In genomic region chr1:7319313-7319712, GRCm38 (mm10) we compare ENCODE assay signal across 15 mouse cellular contexts.
DNase-seq lines count a peak whose midpoint lies in the region; ATAC-seq and TF ChIP-seq lines count a peak whose summit lies in the region.
"Had no signal": no experiment of that assay in that cellular context is flagged by ENCODE, and none has a peak within 500 bp of the region (broad histone marks: within the 10 kb centered on the region; RNA-seq: fewer than 3 reads in every experiment).

No protein-coding gene starts in this region.

- H3K27me3 ChIP-seq in forebrain, embryonic 11.5 days (ENCODE audit: control insufficient read depth, insufficient read depth, low read length) = no peaks in the 10 kb centered on the region
- H3K27me3 ChIP-seq in forebrain, embryonic 10.5 days (ENCODE audit: poor library complexity, severe bottlenecking) = no peaks in the 10 kb centered on the region
- H3K27me3 ChIP-seq in hindbrain, embryonic 13.5 days = no peaks in the 10 kb centered on the region
- no peaks in the 10 kb centered on the region for H3K27me3 ChIP-seq in neural tube, embryonic 12.5 days (replicated peaks)
- no peaks in the 10 kb centered on the region for H3K27me3 ChIP-seq in intestine, postnatal 0 days (replicated peaks; ENCODE audit: control insufficient read depth, insufficient read depth, low read length)
- H3K27me3 ChIP-seq: liver, embryonic 12.5 days had no signal

- no peak for TF ChIP-seq CTCF in intestine, postnatal 0 days (IDR thresholded peaks at IDR 0.05; ENCODE audit: low read depth)

- no peaks in the 10 kb centered on the region for H3K4me1 ChIP-seq in forebrain, embryonic 11.5 days (replicated peaks; ENCODE audit: control insufficient read depth, insufficient read depth, low read length)
- peaks cover 5% of the 10 kb centered on the region; the same call in 1 of the 2 replicates for H3K4me1 ChIP-seq in forebrain, embryonic 10.5 days
- H3K4me1 ChIP-seq in hindbrain, embryonic 13.5 days (replicated peaks) = peaks cover 7% of the 10 kb centered on the region
- no peaks in the 10 kb centered on the region for H3K4me1 ChIP-seq in neural tube, embryonic 12.5 days
- no peaks in the 10 kb centered on the region for H3K4me1 ChIP-seq in intestine, postnatal 0 days (replicated peaks; ENCODE audit: control insufficient read depth, insufficient read depth, low read length)
- H3K4me1 ChIP-seq: limb, embryonic 10.5 days; liver, embryonic 12.5 days had no signal

- H3K4me2 ChIP-seq in forebrain, embryonic 11.5 days (ENCODE audit: low read depth, low read length, severe bottlenecking) = no peak overlapping the region
- no peak overlapping the region for H3K4me2 ChIP-seq in hindbrain, embryonic 13.5 days
- H3K4me2 ChIP-seq in neural tube, embryonic 12.5 days (replicated peaks) = no peak overlapping the region
- no peak overlapping the region for H3K4me2 ChIP-seq in intestine, postnatal 0 days (replicated peaks; ENCODE audit: low read depth)
- H3K4me2 ChIP-seq: liver, embryonic 12.5 days had no signal

- no peaks in the 10 kb centered on the region for H3K36me3 ChIP-seq in forebrain, embryonic 11.5 days (ENCODE audit: control insufficient read depth, insufficient read depth, low read length)
- no peaks in the 10 kb centered on the region for H3K36me3 ChIP-seq in forebrain, embryonic 10.5 days (replicated peaks)
- no peaks in the 10 kb centered on the region for H3K36me3 ChIP-seq in hindbrain, embryonic 13.5 days
- no peaks in the 10 kb centered on the region for H3K36me3 ChIP-seq in neural tube, embryonic 12.5 days
- H3K36me3 ChIP-seq in intestine, postnatal 0 days (ENCODE audit: control insufficient read depth, insufficient read depth) = no peaks in the 10 kb centered on the region
- H3K36me3 ChIP-seq: limb, embryonic 10.5 days; liver, embryonic 12.5 days had no signal

- H3K9ac ChIP-seq in forebrain, embryonic 11.5 days (ENCODE audit: low read length) = no peak overlapping the region
- H3K9ac ChIP-seq in hindbrain, embryonic 13.5 days = no peak overlapping the region
- H3K9ac ChIP-seq in neural tube, embryonic 12.5 days = no peak overlapping the region
- H3K9ac ChIP-seq in intestine, postnatal 0 days (ENCODE audit: low read depth, low read length) = no peak overlapping the region
- H3K9ac ChIP-seq: liver, embryonic 12.5 days had no signal

- no peak overlapping the region for H3K27ac ChIP-seq in forebrain, embryonic 11.5 days (ENCODE audit: low read depth, low read length)
- H3K27ac ChIP-seq in forebrain, embryonic 10.5 days = no peak overlapping the region
- 0 out of 2 replicates have a peak overlapping the region, but pooled peaks have one; percentile 19 for H3K27ac ChIP-seq in hindbrain, embryonic 13.5 days
- H3K27ac ChIP-seq in neural tube, embryonic 12.5 days = no peak overlapping the region
- H3K27ac ChIP-seq in intestine, postnatal 0 days (ENCODE audit: low read depth, low read length) = no peak overlapping the region
- H3K27ac ChIP-seq: limb, embryonic 10.5 days; liver, embryonic 12.5 days; stomach, postnatal 0 days had no signal

- DNase-seq in forebrain, embryonic 11.5 days (ENCODE audit: low spot score) = no peak
- DNase-seq in forebrain, embryonic 10.5 days (ENCODE audit: extremely low spot score, low spot score) = no peak
- DNase-seq in R1 (ENCODE audit: low read depth, low spot score) = peak; percentile 75
- no peak for DNase-seq in T-cell, adult 2 months (ENCODE audit: low spot score)
- DNase-seq: adrenal gland, postnatal 10 days; cerebellum, postnatal 10 days; gastrocnemius, postnatal 10 days; thymus, postnatal 25 days had no signal

- H3K9me3 ChIP-seq in forebrain, embryonic 11.5 days (ENCODE audit: control insufficient read depth, low read length) = no peaks in the 10 kb centered on the region
- H3K9me3 ChIP-seq in forebrain, embryonic 10.5 days = no peaks in the 10 kb centered on the region
- H3K9me3 ChIP-seq in hindbrain, embryonic 13.5 days = no peaks in the 10 kb centered on the region
- H3K9me3 ChIP-seq in neural tube, embryonic 12.5 days = no peaks in the 10 kb centered on the region
- no peaks in the 10 kb centered on the region for H3K9me3 ChIP-seq in intestine, postnatal 0 days (ENCODE audit: control insufficient read depth)
- H3K9me3 ChIP-seq: limb, embryonic 10.5 days; liver, embryonic 12.5 days had no signal

- no peak overlapping the region for H3K4me3 ChIP-seq in forebrain, embryonic 11.5 days (ENCODE audit: low read depth, low read length)
- no peak overlapping the region for H3K4me3 ChIP-seq in forebrain, embryonic 10.5 days
- H3K4me3 ChIP-seq in hindbrain, embryonic 13.5 days = no peak overlapping the region
- no peak overlapping the region for H3K4me3 ChIP-seq in neural tube, embryonic 12.5 days
- no peak overlapping the region for H3K4me3 ChIP-seq in intestine, postnatal 0 days (ENCODE audit: low read depth, low read length)
- H3K4me3 ChIP-seq: limb, embryonic 10.5 days; liver, embryonic 12.5 days had no signal

- peak; percentile 5; the same call in 1 of the 2 replicates for ATAC-seq in forebrain, embryonic 11.5 days (replicated peaks; ENCODE audit: low FRiP score)
- ATAC-seq in hindbrain, embryonic 13.5 days (ENCODE audit: low FRiP score) = peak; percentile 89
- ATAC-seq in neural tube, embryonic 12.5 days (ENCODE audit: low FRiP score, low read depth) = peak; percentile 78
- ATAC-seq in intestine, postnatal 0 days = no peak
- ATAC-seq: inflammation-experienced regulatory T-cells, adult 6 months; liver, embryonic 12.5 days had no signal

- WGBS in forebrain, embryonic 11.5 days = 7% methylated on average over 4 of the region's 4 CpGs
- WGBS in forebrain, embryonic 10.5 days = 9% methylated on average over 4 of the region's 4 CpGs
- 12% methylated on average over 4 of the region's 4 CpGs for WGBS in hindbrain, embryonic 13.5 days
- 24% methylated on average over 4 of the region's 4 CpGs for WGBS in neural tube, embryonic 12.5 days
- 26% methylated on average over 4 of the region's 4 CpGs for WGBS in intestine, postnatal 0 days
